Mouse (Mus musculus): ENCODE measurements at regions not wholly inside any gene's neighbourhood (a gene's known extent, or its start where the extent isn't known, plus 50 kb on each side); places are given as distances from the start of the nearest gene placed in this dataset.

DNA sequence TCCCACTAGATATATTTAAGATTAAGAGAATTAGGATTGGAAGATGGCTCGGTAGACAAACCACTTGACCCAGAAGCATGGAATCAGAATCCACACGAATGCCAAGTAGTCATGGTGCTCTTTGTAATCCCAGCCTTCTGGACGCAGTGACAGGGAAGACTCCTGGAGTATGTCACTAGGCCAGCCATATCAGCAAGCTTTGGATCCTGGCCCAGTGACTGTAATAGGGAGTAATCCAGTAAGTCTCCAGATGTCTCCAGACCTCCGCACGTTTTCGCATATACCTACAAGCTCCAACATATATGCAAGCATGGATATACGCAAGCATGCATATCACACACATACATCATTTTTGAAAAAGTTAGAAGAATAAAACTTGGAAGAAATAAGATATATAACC is 73.9 kb upstream of the H2afz start:
- DNase-seq (ENCODE audit: low spot score in 2 of 2) = no peak

DNA sequence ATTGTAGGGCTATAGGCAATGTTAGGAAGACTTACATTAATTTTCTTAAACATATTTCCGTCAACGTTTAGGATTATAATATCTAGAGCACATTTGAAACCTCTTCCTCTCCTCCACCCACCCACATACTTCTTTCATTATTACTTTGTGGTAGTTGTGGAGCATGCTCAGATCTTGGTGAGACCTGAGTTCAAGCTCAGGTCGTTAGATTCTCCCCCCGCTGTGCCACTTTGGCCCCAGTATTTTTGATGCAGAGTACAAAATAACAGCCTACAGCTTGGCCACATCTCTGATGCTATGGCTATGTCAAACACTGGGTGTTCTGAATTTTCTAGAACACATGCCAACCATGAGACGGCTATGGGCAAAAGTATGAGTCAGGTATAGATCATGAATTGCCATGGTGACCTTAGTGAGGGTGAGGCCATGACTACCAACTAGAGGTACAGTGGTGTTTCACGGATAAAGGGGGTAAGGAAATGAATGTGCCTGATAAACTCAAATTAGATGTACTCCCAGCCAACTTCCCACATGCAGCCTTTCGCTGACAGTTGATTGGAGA is 68.5 kb upstream of the H2afz start:
- no peak for DNase-seq (ENCODE audit: low spot score in 2 of 2)

DNA sequence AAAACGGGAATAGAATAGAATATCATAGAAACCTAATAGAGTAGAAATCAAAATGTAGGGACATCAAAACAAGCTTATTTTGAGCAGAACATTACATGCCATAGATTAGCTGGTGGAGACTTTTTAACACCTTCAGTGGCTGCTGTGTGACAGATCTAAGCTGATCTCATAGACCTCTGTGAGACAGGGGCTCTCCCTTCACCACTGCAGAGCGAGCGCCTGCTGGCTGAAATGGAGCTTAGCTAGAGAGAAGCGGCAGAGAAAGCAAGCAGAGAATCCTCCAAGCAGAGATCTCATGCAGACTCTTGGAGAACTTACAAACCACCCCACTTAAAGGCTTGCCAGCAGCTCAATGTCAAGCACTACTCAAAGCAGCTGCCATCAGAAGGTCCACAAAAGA is 65.5 kb upstream of the H2afz start:
- no peak for DNase-seq (ENCODE audit: low spot score in 2 of 2)

GRCm38 (mm10) chr3:137801402-137802020 is 62.8 kb upstream of the H2afz start:
- DNase-seq (ENCODE audit: low spot score in 2 of 2) = no peak

GRCm38 (mm10) chr3:137807423-137807822 is 56.9 kb upstream of the H2afz start:
- no peak for DNase-seq (ENCODE audit: low spot score in 2 of 2)

- no peak for DNase-seq (ENCODE audit: low spot score in 2 of 2)
These were observed 56.2 kb upstream of the H2afz start for GRCm38 (mm10) chr3:137807913-137808684.

DNA sequence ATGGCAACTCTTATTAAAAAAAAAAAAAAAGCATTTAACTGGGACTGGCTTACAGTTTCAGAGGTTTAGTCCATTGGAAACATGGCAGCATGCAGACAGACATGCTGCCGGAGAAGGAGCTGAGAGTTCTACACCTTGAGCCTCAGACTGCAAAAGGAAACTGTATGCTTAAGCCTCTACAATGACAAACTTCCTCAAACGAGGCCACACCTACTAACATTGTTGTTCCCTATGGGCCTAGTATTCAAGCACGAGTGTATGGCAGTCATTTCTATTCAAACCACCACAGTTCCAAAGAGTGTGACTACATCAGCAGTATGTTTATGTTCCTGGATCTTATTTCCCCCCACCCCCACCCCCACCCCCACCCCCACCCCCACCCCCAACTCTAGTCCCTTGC is 54.2 kb upstream of the H2afz start:
- DNase-seq (ENCODE audit: low spot score in 2 of 2) = no peak
